Mouse (Mus musculus): Measurements from ENCODE around the gene Adam17.

Gene Adam17

DNA sequence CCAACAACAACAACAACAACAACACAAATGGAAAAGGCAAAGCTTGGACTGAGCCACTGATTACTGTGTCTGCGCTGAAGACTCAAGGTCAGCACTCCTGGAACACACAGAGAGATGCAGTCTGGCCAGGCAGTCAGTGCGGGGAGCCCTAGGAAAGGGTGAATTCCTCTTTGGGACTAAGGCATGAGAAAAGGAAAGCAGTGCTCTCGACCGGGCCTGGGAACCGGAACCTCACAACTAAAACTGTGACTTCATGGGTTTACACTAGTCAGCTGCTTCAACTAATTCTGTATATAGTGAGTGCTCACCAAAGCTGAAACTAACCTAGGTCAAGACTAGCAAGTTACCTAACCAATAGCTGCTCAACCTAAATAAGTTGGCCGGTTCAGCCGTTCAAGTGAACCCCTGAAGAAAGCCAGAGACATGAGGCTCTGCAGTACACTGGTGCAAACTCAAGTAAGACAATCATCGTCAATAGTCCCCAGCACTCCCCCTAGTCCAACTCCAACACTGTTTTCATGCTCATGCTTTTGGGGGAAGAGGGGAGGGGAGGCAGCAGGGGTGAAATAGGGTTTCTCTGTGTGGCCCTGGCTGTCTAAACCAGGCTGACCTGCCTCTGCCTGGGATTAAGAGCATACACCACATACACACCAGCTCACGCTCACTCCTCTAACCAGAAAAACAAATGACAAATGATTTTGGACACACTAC is 4.9 kb downstream of the Adam17 start:
- TF ChIP-seq GATA4 (IDR thresholded peaks at IDR 0.05; ENCODE audit: insufficient replicate concordance, low read length) = no peak

DNA sequence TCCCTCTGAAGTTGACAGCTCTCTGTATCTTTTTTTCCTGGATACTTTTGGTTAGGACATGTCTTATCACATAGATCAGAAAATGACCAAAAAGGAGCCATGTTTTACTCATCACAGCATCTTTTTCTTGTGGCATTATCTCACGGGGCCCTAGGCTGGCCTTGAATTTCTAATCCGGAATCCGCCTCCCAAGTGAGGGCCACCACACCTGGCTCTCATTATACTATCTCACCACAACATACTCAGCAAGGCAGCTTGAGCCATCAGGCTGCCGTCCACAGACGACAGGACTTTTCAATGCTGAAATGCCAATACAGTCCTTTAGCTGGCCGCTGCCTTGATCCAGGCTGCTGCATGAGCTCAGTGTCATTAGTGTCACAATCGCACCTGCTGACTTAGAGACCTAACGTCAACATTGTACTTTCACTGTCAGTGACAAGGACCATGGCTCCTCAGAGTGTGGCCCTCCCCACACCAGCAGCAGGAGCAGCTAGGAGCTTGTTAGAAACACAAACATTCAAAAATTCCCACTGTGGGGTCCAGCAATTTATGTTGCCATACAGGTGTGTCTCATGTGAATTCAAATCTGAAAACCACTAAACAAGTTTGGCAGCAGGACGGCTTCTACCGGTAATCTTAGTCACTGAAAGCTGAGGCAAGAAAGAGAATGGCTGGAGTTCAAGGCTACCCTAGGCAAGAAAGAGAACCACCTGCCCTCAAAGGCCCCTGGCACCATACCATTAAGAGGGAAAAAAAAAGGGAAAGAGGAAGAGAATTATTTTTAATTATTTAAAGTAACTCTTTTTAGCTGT is 8.6 kb downstream of the Adam17 start:
- TF ChIP-seq GATA4 (IDR thresholded peaks at IDR 0.05; ENCODE audit: insufficient replicate concordance, low read length) = no peak

DNA sequence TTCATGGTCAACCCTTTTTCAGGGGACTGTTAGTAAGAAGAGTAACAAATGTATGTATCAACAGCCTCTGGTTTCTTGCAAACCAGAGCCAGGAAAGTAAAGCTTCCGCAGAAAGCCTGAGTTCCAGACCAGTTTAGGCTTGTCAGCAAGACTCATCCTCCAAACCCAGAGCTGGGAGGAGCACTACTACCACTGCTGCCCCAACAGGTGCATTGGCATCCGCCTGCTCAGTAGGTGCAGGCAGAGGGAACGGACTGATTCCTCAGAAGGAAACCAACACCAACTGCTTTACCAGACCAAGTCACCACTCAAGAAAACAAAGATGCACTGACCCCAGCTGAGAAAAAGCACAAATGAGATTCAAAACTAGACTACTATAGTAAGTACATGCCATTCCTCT is 10.2 kb downstream of the Adam17 start:
- TF ChIP-seq GATA4 (IDR thresholded peaks at IDR 0.05; ENCODE audit: insufficient replicate concordance, low read length) = no peak

- no peak for TF ChIP-seq GATA4 (IDR thresholded peaks at IDR 0.05; ENCODE audit: insufficient replicate concordance, low read length)
Measured at GRCm38 (mm10) chr12:21362686-21363085, 10.7 kb downstream of the Adam17 start.

DNA sequence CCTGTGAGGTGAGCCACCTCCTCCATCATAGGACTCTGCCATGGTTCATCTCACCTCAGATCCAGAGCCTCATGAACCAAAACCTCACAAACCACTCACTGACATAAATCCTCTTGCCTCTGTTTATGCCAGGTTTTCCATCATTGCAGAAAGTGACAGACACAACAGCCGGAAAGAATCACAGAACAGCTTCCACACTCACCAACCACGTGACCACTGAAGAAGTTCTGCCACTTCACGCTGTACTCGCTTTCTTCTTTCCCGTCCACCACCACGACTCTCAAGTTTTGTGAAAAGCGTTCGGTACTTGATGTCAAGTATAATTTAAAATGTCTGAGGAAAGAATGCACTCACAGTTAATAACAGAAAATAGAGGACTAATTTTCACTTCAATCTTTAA is 19.8 kb downstream of the Adam17 start:
- TF ChIP-seq GATA4 (IDR thresholded peaks at IDR 0.05; ENCODE audit: insufficient replicate concordance, low read length) = no peak

DNA sequence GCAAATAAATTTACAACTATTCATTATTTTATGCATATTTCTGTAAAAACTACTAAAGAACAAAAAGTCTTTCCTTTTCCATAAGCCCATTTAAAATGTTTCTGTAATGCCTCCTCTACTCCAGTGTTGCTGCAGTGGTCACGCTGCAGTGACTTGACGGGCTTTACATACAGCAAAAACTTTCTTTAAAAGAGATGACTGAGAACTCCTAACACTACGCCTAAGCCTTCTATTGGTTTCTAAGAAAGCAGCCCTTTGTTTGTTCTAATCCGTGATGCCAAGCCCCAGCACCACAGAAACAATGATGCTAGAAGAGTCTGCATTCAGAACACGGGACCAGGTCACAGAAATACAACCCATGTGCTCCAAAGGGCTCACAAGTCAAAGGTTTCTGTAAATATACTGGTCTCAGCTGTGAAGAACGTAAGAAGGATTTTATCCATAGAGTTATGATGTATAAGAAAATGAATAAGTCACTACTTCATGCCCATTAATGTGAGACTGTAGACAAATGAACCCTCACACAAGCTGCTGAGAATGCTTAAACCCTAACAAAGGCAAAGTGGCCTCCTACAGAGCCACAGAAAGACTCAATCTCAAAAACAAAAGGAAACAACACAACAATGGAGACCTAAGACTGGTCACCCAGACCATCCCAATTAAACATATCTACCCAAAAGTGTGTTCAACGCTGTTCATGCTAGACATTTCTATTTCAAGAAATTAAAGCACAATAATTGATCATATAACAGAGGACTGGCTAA is 23.1 kb downstream of the Adam17 start:
- TF ChIP-seq GATA4 (IDR thresholded peaks at IDR 0.05; ENCODE audit: insufficient replicate concordance, low read length) = no peak

GRCm38 (mm10) chr12:21346972-21347371 is 26.5 kb downstream of the Adam17 start:
- TF ChIP-seq GATA4 (IDR thresholded peaks at IDR 0.05; ENCODE audit: insufficient replicate concordance, low read length) = no peak

DNA sequence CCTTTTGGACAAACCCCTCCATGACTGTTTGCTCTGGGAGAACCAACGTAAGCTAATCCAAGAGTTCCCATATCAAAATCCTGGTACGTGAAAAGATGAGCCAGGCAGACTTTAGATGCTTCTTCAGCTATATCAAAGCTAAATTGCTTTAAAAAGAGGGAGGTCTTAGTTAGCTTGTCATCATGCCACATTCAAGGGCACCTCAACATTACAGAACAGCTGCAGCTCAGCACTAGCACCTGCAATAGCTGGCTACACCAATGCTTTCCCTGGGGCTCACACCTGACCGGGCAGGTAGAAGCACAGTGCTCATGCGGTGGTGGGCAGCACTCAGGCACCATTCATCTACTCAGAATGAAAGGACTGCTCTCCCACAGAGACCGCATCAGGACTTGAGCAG is 32.8 kb downstream of the Adam17 start:
- TF ChIP-seq GATA4 (IDR thresholded peaks at IDR 0.05; ENCODE audit: insufficient replicate concordance, low read length) = no peak

DNA sequence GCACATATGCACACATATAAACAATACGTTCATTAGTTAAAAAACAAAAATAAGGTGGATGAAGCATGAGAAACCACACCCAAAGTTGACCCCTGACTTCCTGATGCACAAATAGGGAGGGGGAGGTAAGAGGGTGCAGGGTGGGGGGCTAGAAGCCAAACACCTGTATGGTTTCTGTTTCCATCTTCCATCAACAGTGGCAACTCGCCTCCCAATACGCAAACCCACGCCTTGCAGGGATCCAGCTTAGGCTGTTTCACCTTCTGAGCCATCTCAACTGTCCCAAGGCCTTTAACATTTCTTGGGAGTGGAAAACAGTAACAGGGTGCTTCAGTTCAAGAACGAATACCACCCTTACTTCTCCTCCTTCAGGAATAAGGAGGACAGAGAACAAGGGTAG is 36.3 kb downstream of the Adam17 start:
- no peak for TF ChIP-seq GATA4 (IDR thresholded peaks at IDR 0.05; ENCODE audit: insufficient replicate concordance, low read length)

DNA sequence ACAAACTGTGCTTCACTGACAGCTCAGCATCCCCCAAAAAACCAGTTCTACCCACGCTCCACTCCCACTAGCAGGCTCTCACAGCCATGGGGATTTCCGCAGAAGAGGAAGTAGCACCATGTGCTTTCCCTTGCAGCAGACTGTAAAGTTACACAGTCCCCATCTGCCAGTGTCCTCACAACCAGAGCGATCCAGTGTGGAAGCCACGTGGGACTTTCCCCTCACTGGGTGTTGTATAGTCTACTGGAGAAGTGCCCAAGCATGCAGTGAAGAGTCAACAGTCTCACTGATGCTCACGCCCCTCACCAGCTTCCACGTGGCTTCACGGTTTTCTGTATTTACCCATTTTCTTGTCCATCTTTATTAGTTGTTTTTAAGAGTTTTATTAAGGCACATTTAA is 37.6 kb downstream of the Adam17 start:
- no peak for TF ChIP-seq GATA4 (IDR thresholded peaks at IDR 0.05; ENCODE audit: insufficient replicate concordance, low read length)

- no peak for TF ChIP-seq GATA4 (IDR thresholded peaks at IDR 0.05; ENCODE audit: insufficient replicate concordance, low read length)
Measured at GRCm38 (mm10) chr12:21333766-21334165, 39.7 kb downstream of the Adam17 start.

- no peak for TF ChIP-seq GATA4 (IDR thresholded peaks at IDR 0.05; ENCODE audit: insufficient replicate concordance, low read length)
Measured at GRCm38 (mm10) chr12:21333021-21333420, 40.4 kb downstream of the Adam17 start.

- TF ChIP-seq GATA4 (IDR thresholded peaks at IDR 0.05; ENCODE audit: insufficient replicate concordance, low read length) = no peak
Measured at GRCm38 (mm10) chr12:21331711-21332110, 41.7 kb downstream of the Adam17 start.

GRCm38 (mm10) chr12:21330961-21331576 is 42.4 kb downstream of the Adam17 start:
- no peak for TF ChIP-seq GATA4 (IDR thresholded peaks at IDR 0.05; ENCODE audit: insufficient replicate concordance, low read length)

- TF ChIP-seq GATA4 (IDR thresholded peaks at IDR 0.05; ENCODE audit: insufficient replicate concordance, low read length) = no peak
Measured at GRCm38 (mm10) chr12:21329661-21330400, 43.6 kb downstream of the Adam17 start.

All from liver, adult (tissue).